Mouse (Mus musculus): Measurements from ENCODE around the gene Rad23a.

DNA sequence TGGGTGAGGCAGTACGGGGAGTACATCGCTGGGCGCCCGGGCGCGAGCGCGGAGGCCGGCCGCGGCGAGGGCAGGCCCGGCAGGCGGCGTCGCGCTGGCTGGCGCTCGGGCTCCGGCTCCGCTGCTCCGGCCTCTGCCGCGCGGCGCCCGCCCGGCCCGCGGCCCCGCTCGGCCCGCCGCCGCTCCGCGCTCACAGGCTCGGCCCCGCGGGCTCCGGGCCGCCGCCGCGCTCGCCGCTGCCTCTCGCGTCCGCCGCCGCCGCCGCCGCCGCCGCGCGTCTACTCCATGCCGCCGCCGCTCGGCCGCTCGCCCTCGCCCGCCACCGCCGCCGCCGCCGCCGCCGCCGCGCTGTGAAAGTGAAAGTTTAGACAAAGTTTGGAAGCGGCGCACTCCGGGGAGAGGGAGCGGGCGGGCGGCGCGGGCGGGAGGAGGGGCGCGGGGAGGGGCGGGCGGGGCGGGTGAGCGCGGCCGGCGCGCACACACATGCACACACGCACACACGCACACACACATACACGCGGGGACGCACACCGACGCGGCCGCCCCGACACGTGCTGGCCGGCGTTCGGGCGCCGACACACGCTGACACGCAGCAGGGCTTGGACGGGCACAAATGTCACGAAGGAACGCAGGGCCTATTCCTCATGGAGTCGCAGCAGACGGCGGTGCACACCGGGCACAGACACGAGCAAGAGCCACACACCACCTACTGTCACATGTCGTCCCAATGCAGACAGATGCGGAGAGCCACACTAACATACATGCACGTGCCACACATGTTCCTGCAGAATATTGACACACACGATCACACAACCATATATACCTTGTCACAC is 40.2 kb downstream of the Rad23a start, which contains the start of gene Nfix:
- TF ChIP-seq GATA2 (IDR thresholded peaks at IDR 0.05; ENCODE audit: borderline replicate concordance, low read depth, low read length) (no peak), TAL1 (conservative IDR thresholded peaks at IDR 0.05; ENCODE audit: low read depth, low read length) (no peak)

All from G1E (cell line).